Mouse (Mus musculus) forebrain, embryonic 11.5 days (tissue): ENCODE measurements around the gene Prss12. TPM values are rescaled to one million over a fixed set of nuclear protein-coding genes. Genes with fewer than 3 reads are reported as not detected.
"Not testable (repeated sequence)": the region's sequence is repeated elsewhere in the genome, so short reads cannot be mapped to it uniquely, and the experiment has no call there.

Experiments used
- ATAC-seq: fragments of 200-750 bp; cut with Nextera tagmentation; replicated peaks from 2 replicates; pipeline ENCODE4 v1.8.0; 2017; ENCODE audit warnings: moderate TSS enrichment; ENCODE audit not compliant: low FRiP score
- DNase-seq: peaks from one replicate; pipeline ENCODE4 v3.0.0-alpha.2; 2017; ENCODE audit warnings: low spot score
- H3K27ac ChIP-seq: fragments of 300-500 bp; sonication (generic); 2 replicates; pipeline ENCODE4 v1.5.1; 2014; ENCODE audit warnings: low read depth, low read length
- H3K27me3 ChIP-seq: fragments of 300-500 bp; sonication (generic); 2 replicates; pipeline ENCODE4 v1.6.1; 2014; ENCODE audit warnings: mild to moderate bottlenecking, low read length, mixed read lengths; ENCODE audit not compliant: control insufficient read depth, insufficient read depth
- H3K36me3 ChIP-seq: fragments of 300-500 bp; sonication (generic); 2 replicates; pipeline ENCODE4 v1.6.1; 2014; ENCODE audit warnings: mild to moderate bottlenecking, low read length, moderate library complexity, mixed read lengths; ENCODE audit not compliant: control insufficient read depth, insufficient read depth
- H3K4me1 ChIP-seq: fragments of 300-500 bp; sonication (generic); replicated peaks from 2 replicates; pipeline ENCODE4 v1.6.1; 2014; ENCODE audit warnings: low read length, mixed read lengths; ENCODE audit not compliant: control insufficient read depth, insufficient read depth
- H3K4me2 ChIP-seq: fragments of 300-500 bp; sonication (generic); 2 replicates; pipeline ENCODE4 v1.6.1; 2014; ENCODE audit warnings: low read depth, mild to moderate bottlenecking, low read length, moderate library complexity, mixed read lengths; ENCODE audit not compliant: severe bottlenecking
- H3K4me3 ChIP-seq: fragments of 300-500 bp; sonication (generic); 2 replicates; pipeline ENCODE4 v1.5.1; 2014; ENCODE audit warnings: low read depth, low read length
- H3K9ac ChIP-seq: fragments of 300-500 bp; sonication (generic); 2 replicates; pipeline ENCODE4 v1.6.1; 2014; ENCODE audit warnings: low read length
- H3K9me3 ChIP-seq: fragments of 300-500 bp; sonication (generic); 2 replicates; pipeline ENCODE4 v1.6.1; 2016; ENCODE audit warnings: low read length, mixed read lengths; ENCODE audit not compliant: control insufficient read depth
- WGBS: fragments of 180-500 bp; shearing (Covaris S2); extraction: QIAGEN DNeasy Blood & Tissue Kit; methylation state at CpG from one replicate; pipeline ENCODE4 v1.1.7; 2014; 5-methylcytosine and 5-hydroxymethylcytosine counted together
- polyA plus RNA-seq: library from polyadenylated mRNA; unstranded; fragments of >200 nt; fragmentation: Nextera tagmentation; extraction: Ambion mirVana; gene quantifications from 2 replicates; pipeline ENCODE4 v1.2.1, GENCODE M21; 2014

Prss12 gene
- polyA plus RNA-seq, 1 experiment from 2014 or later = 1.1 TPM

GRCm38 (mm10) chr3:123495088-123495487, 48.4 kb downstream of the Prss12 start:
- H3K4me3 ChIP-seq = no peak overlapping the region
- no peak overlapping the region for H3K27ac ChIP-seq
- no peak overlapping the region for H3K9ac ChIP-seq
- no peaks in the 10 kb centered on the region for H3K27me3 ChIP-seq
- H3K36me3 ChIP-seq = no peaks in the 10 kb centered on the region
- H3K9me3 ChIP-seq = no peaks in the 10 kb centered on the region
- WGBS = 85% methylated on average over 6 of the region's 6 CpGs
- no peaks in the 10 kb centered on the region for H3K4me1 ChIP-seq
- no peak for DNase-seq
- no peak for ATAC-seq
- no peak overlapping the region for H3K4me2 ChIP-seq

GRCm38 (mm10) chr3:123498787-123499186, 52.1 kb downstream of the Prss12 start:
- 82% methylated on average over 5 of the region's 5 CpGs for WGBS
- H3K27me3 ChIP-seq = no peaks in the 10 kb centered on the region
- H3K4me2 ChIP-seq = no peak overlapping the region
- H3K9ac ChIP-seq = no peak overlapping the region
- no peaks in the 10 kb centered on the region for H3K4me1 ChIP-seq
- H3K9me3 ChIP-seq = no peaks in the 10 kb centered on the region
- ATAC-seq = no peak
- H3K36me3 ChIP-seq = no peaks in the 10 kb centered on the region
- no peak overlapping the region for H3K27ac ChIP-seq
- no peak for DNase-seq
- no peak overlapping the region for H3K4me3 ChIP-seq

- not testable (repeated sequence) for H3K4me3 ChIP-seq, H3K4me1 ChIP-seq, H3K27ac ChIP-seq, DNase-seq, H3K36me3 ChIP-seq, H3K9me3 ChIP-seq, H3K9ac ChIP-seq, ATAC-seq, H3K4me2 ChIP-seq, H3K27me3 ChIP-seq
- 80% methylated on average over 2 of the region's 2 CpGs for WGBS
These were observed 55.1 kb downstream of the Prss12 start for GRCm38 (mm10) chr3:123501798-123502197.

- Histone ChIP-seq H3K36me3 (no peaks in the 10 kb centered on the region; the same call in 1 of the 2 replicates), H3K4me1 (no peaks in the 10 kb centered on the region), H3K27me3 (no peaks in the 10 kb centered on the region), H3K9ac (no peak overlapping the region), H3K9me3 (no peaks in the 10 kb centered on the region), H3K4me3 (no peak overlapping the region), H3K27ac (no peak overlapping the region), H3K4me2 (no peak overlapping the region)
- DNase-seq (no peak), ATAC-seq (no peak)
- WGBS = 84% methylated on average over 6 of the region's 6 CpGs
These were observed 57.2 kb downstream of the Prss12 start for GRCm38 (mm10) chr3:123503943-123504342.

- Histone ChIP-seq H3K36me3 (no peaks in the 10 kb centered on the region; the same call in 1 of the 2 replicates), H3K27me3 (no peaks in the 10 kb centered on the region), H3K9ac (no peak overlapping the region), H3K4me3 (no peak overlapping the region), H3K4me1 (no peaks in the 10 kb centered on the region), H3K9me3 (no peaks in the 10 kb centered on the region), H3K4me2 (no peak overlapping the region), H3K27ac (no peak overlapping the region)
- DNase-seq (no peak), ATAC-seq (no peak)
- WGBS = 91% methylated on average over 7 of the region's 7 CpGs
These were observed 58.1 kb downstream of the Prss12 start for GRCm38 (mm10) chr3:123504783-123505182.

GRCm38 (mm10) chr3:123505778-123506667, 59.3 kb downstream of the Prss12 start:
- Histone ChIP-seq H3K4me1 (no peaks in the 10 kb centered on the region), H3K4me2 (0 out of 2 replicates have a peak overlapping the region, but pooled peaks have one; percentile 15), H3K27me3 (no peaks in the 10 kb centered on the region), H3K9me3 (no peaks in the 10 kb centered on the region), H3K27ac (no peak overlapping the region), H3K9ac (no peak overlapping the region), H3K36me3 (no peaks in the 10 kb centered on the region; the same call in 1 of the 2 replicates), H3K4me3 (no peak overlapping the region)
- 53% methylated on average over 9 of the region's 9 CpGs for WGBS
- ATAC-seq (no peak), DNase-seq (no peak)

- Histone ChIP-seq H3K4me3 (peak overlapping the region; percentile 83), H3K9ac (peak overlapping the region; percentile 83), H3K27me3 (no peaks in the 10 kb centered on the region), H3K4me2 (peak overlapping the region; percentile 59), H3K9me3 (no peaks in the 10 kb centered on the region), H3K4me1 (no peaks in the 10 kb centered on the region), H3K36me3 (no peaks in the 10 kb centered on the region; the same call in 1 of the 2 replicates), H3K27ac (no peak overlapping the region; the same call in 1 of the 2 replicates)
- no peak for ATAC-seq
- 4% methylated on average over 6 of the region's 6 CpGs for WGBS
- no peak for DNase-seq
These were observed 60.3 kb downstream of the Prss12 start for GRCm38 (mm10) chr3:123506699-123507662.

GRCm38 (mm10) chr3:123507663-123508055, 60.9 kb downstream of the Prss12 start:
- peak overlapping the region; percentile 59 for H3K4me2 ChIP-seq
- H3K27me3 ChIP-seq = no peaks in the 10 kb centered on the region
- no peak for ATAC-seq
- no peaks in the 10 kb centered on the region; the same call in 1 of the 2 replicates for H3K36me3 ChIP-seq
- peak overlapping the region; percentile 83 for H3K9ac ChIP-seq
- no peaks in the 10 kb centered on the region for H3K4me1 ChIP-seq
- no peaks in the 10 kb centered on the region for H3K9me3 ChIP-seq
- H3K27ac ChIP-seq = peak overlapping the region; percentile 46; the same call in 1 of the 2 replicates
- peak overlapping the region; percentile 83 for H3K4me3 ChIP-seq
- WGBS = under 1% methylated on average over 10 of the region's 10 CpGs
- DNase-seq = no peak
